Mouse (Mus musculus): Measurements from ENCODE around the gene Stk11.

The Stk11 gene

DNA sequence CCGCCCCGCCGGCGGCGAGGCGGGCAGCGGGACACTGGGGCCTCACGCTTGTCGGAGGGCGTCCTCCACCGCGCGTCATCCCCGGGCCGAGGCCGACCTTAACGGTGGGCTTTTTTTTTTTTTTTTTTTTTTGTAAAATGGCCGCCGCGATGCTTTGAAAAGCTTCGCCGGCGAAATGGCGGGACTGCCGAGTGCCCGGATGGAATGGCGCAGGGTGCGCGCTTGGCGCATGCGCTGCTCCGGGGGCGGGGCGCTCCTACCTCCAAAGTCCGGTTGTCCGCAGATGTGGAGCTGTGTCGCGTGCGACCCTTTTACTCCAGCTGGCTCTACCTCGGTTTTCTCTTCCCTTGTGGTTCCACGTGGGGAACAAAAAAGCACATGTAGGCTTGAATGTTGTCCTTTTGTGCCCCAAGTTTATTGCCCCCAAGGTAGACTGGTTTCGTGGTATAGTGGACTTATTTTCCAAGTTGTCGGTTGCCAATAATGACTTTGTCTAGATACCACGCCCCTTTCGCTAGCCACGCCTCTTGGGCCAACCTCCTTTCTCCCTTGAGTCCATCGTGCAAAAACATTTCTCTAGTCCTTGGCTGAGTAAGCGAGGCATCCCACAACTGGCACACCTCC lies 52.5 kb downstream of the Stk11 start:
- CTCF ChIA-PET = interaction anchor here (0.6 to 1.3 kb wide), 5 partner anchors 20 to 479 kb away, joined by 4 to 6 read pairs (median 4); no protein-coding TSS in a partner anchor

DNA sequence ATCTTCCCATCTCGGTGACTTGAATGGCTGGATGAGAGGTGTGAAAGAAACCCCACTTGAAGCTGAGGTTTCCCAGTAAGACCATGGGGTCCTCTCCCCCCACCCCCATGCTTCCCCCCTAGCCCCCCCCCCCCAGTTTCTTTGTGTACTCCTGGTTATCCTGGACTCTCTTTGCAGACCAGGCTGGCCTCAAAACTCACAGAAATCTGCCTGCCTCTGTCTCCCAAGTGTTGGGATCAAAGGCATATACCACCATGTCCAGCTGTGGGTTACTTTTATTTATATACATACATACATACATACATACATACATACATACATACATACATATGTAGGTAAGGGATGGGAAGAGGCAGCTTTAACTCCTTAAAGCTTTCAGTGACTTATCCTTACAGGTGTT lies 53.5 kb downstream of the Stk11 start:
- CTCF ChIA-PET = interaction anchor here (1.5 kb wide), 1 partner anchor 25 kb away, joined by 11 read pairs; no protein-coding TSS in a partner anchor

DNA sequence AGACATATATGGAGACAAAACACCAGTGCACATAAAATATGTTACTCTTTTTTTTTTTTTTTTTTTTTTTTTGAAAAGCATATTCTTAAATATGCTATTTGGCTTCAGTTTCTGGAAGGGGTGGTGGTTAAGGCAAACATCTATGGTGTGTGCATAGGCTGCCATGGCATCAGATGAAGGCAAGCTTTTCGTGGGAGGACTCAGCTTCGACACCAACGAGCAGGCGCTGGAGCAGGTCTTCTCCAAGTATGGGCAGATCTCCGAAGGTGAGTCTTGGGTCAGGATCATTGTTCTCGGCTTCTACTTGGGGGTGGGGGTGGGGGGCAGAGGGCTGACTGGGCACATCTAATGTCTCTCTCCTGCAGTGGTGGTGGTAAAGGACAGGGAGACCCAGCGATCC lies 54.0 kb downstream of the Stk11 start:
- CTCF ChIA-PET = interaction anchor here (0.7 to 1.5 kb wide), 2 partner anchors 26 to 41 kb away, joined by 8 to 11 read pairs; no protein-coding TSS in a partner anchor

DNA sequence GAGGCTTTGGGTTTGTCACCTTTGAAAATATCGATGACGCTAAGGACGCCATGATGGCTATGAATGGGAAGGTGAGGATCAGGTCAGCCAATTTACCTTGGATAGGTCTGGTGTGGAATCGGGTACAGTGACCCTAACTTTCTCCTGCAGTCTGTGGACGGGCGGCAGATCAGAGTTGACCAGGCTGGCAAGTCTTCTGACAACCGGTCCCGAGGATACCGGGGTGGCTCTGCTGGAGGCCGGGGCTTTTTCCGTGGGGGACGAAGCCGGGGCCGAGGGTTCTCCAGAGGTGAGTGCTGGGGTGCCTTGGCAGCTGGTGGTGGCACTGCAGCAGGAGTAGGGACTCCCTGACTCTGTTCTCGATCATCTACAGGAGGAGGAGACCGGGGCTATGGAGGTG lies 54.4 kb downstream of the Stk11 start:
- CTCF ChIA-PET = interaction anchor here (0.7 to 1.5 kb wide), 2 partner anchors 26 to 41 kb away, joined by 8 to 11 read pairs; no protein-coding TSS in a partner anchor

DNA sequence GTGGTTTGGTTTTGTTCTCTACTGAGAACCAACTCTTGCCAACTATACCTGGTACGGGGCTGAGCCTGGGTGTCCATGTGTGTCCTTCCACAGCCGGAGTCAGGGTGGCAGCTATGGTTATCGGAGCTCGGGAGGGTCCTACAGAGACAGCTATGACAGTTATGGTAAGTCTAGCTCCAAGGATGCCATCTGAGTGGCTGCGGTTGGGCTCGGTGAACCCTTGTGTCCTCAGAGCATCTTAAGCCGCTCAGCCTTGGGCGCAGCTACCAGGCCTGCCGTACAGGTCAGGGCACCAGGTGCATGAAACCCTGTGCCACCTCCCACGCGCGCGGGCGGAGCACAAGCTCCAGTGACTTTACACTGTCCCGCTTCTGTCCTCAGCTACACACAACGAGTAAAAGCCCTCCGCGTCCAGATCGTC lies 55.0 kb downstream of the Stk11 start:
- CTCF ChIA-PET = no interaction called here

DNA sequence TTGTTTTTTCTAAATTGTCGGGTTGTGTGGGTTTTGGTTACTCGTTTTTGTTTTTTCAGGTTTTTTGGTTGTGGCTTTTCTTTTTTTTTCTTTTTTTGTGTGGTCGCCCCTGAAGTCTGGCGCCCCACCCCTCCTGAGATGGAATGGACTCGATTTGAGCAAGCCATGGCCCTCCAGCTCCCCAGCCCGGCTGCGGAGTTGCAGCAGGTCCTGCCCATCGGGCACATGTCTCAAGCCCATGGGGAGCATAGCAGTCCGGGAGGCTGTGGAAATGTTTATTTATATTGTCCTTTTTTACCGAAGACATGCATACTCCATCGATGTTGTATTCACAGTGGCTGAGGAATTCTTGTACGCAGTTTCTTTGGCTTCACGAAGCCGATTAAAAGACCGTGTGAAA lies 55.6 kb downstream of the Stk11 start:
- CTCF ChIA-PET = interaction anchor here (0.9 kb wide), 1 partner anchor 202 kb away, joined by 3 read pairs; no protein-coding TSS in a partner anchor

DNA sequence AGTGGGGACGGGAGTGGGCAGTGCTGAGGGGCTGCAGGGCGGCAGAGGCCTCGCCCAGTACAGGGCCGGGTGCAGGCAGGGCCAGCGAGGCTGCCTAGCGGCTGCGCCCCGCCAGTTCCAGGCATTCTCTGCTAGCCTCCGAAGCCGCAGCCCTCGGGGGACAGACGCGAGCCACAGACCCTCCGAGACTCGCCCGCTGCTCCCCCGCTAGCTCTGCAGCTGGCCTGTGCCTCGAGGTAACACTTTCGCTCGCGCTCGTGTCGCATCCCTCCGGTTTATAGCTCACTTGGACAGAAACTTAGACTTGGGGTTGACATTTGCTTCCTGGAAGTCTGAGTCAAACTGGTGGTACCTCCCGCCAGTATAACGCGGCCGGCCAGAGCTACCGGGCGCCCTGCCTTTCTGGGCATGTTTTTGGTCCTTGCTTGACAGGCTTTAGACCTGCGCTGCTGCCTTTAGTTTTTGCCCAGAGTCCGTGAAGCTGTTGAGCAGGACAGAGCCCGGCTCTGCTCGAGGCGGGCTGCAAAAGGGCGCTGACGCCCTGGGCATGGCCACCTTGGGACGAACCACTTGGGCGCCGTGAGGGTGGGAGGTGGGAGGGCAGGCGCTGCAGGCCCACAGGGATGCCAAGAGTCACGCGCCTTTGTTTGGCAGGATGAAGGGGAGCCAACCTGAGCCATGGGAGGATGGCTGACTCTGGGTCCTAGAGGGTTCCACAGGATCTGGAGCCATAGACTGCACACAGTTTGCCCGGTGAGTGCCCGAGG lies 56.3 kb downstream of the Stk11 start:
- CTCF ChIA-PET = interaction anchor here (0.6 to 0.9 kb wide), 2 partner anchors 187 to 202 kb away, joined by 3 to 7 read pairs; no protein-coding TSS in a partner anchor

DNA sequence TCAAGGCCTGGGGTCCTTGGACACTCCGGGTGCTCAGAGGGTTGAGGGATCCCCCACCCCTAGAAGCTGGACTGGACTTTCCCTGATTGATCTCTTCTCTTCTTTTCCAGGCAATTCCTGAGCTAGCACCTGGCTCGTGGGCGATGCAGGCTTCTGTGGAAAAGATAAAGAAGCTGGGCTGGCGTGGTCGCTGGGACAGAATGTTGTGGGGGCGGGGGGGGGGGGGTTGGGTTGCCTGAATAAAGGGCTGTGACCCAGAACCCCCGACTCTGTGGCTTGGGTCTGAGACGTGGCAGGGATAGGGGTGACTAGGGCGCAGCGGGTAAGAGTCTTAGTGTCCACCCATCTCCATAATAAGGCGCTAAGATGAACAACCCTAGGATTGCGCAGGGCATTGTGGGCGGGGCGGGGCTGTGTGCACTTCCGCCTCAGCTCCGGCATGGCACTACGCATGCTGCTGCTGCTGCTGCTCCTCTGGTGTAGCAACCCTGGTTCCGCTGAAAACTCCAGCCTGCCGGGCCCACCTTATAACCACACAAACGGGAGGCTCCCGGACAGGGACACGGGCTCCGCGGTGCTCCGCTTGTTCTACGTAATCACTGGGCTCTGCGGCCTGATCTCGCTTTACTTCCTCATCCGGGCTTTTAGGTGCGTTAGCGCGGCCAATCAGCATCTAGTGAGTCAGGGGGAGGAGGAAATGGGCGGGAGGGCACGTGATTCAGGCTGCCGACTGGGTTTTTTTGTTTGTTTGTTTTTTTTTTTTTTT lies 57.1 kb downstream of the Stk11 start, which contains the start of gene 1600002K03Rik:
TSS of gene 1600002K03Rik (plus strand) at position 418 of the 766 bp plus-strand sequence.
- CTCF ChIA-PET = interaction anchor here (0.5 to 0.7 kb wide), 3 partner anchors 88 to 188 kb away, joined by 4 to 7 read pairs (median 6); partner anchors contain the start of genes Dazap1 and Gamt

DNA sequence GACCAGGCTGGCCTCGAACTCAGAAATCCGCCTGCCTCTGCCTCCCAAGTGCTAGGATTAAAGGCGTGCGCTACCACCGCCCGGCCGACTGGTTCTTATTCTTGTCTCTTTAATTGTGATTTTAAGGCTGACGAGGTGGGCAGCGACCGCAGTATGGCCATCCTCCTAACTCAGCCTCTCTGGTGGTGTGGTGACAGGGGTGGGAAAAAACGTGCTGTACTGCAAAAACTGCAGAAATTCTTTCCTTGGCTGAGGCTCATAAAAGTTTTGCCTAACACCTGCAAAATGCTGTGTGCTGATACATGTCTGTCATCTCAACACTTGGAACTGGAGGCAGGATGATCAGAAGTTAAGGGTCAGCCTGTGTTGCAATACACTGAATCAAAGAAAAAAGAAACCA lies 57.8 kb downstream of the Stk11 start:
- CTCF ChIA-PET = no interaction called here

DNA sequence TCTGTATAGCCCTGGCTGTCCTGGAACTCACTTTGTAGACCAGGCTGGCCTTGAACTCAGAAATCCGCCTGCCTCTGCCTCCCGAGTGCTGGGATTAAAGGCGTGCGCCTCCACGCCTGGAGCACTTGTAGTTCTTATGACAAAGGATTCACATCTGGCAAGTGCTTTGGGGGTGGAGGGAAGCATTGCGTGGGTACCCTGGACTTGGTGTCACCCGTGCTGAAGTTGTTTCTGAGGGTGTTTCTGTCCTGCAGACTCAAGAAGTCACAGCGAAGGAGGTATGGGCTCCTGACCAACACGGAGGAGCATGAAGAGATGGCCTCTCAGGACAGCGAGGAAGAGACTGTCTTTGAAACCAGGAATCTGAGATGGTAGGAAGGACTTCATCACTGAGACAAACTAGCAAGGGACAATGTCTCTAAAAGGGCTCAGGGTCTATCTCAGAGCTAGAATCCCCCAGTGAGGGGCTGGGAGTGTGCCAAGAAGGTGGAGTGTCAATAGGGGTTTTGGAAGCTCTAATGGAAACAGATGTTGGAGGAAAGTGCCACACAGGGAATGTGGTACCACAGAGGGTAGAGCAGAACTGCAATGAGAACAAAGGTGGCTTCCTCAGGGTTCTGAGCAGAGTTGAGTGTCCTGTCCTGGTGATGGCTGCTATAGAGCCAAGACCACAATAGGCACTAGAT lies 58.5 kb downstream of the Stk11 start:
- CTCF ChIA-PET = interaction anchor here (0.6 to 0.8 kb wide), 2 partner anchors 25 to 301 kb away, joined by 3 to 8 read pairs; no protein-coding TSS in a partner anchor

DNA sequence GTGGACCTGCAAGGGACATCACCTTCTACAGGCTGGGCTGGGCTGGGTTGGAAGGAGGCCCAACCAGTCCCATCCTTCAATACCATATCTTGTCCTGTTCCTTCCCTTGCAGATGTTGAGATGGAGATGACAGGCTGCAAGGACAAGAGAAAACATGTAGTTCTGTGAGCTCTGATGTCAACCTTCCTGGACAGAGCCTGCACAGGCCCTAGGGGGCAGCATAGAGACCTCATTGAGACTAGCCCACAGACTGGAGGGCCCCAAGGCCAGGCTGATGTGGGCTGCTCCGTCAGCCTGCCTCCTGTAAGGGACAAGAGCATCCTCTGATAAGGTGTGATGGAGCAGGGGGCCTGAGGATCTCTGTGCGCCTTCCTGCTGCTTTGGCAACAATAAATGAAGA lies 59.1 kb downstream of the Stk11 start:
- CTCF ChIA-PET = interaction anchor here (0.6 to 1.5 kb wide), 3 partner anchors 26 to 300 kb away, joined by 3 to 16 read pairs (median 8); no protein-coding TSS in a partner anchor

DNA sequence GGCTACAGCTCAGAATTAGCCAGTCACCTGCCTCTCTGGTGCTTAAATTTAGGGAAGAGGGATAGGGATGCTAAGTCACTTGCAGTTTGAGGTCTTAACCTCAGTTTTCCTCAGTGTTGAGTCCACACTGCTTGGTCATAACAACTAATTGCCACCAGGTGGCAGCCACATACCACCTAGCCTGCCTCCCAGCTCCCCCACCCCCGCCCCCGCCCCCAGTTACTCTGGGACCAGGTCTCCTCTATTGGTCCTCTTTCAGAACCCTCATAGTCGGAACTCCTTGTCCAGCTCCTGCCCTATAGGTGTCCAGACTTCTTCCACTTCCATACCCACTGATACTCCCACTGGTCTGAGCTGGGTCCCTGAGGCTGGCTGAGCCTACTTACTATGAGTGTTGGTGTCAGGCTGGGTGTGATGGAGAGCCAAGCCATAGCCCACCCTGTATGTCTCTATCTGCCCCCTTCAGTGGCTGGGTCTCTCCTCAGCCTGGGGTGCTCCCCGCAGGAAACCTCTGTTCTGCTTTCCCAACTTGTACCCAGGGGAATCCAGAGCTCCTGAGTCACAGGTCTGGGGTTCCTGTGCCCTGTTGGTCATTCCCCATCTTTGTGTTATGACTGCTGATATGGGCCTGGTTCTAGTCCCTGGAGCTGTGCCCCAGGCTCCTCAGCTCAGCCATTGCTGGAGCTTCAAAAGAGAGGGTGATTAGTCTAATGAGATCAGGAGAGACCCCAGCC lies 60.1 kb downstream of the Stk11 start:
- CTCF ChIA-PET = interaction anchor here (1.5 kb wide), 1 partner anchor 69 kb away, joined by 16 read pairs; no protein-coding TSS in a partner anchor

DNA sequence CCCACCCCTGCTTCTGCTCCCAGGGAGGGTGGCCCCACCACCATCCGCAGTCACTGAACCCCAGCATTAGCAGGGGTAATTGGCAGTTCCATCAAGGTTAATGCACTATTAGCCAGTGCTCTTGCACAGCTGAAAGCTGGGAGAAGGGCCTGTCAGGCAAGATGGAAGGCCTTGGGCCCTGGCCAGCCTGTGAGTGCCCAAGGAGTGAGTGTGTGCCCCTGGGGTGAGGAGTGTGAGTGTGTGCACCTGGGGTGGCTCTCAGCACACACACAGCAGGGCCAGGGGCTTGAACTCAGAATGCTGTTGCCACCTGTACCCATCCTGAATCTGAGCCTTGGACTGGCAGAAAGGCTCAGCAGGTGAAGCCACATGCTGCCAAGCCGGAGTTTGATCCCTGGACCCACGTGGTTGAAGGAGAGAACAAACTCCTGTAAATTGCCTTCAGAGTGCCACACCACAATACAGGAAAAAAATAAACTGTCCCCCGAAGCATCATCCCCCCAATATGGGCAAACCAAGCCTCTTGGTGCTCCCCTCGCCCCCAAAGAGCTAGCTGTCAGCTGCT lies 60.7 kb downstream of the Stk11 start:
- CTCF ChIA-PET = interaction anchor here (0.7 to 1.5 kb wide), 3 partner anchors 68 to 337 kb away, joined by 3 to 16 read pairs (median 3); no protein-coding TSS in a partner anchor

DNA sequence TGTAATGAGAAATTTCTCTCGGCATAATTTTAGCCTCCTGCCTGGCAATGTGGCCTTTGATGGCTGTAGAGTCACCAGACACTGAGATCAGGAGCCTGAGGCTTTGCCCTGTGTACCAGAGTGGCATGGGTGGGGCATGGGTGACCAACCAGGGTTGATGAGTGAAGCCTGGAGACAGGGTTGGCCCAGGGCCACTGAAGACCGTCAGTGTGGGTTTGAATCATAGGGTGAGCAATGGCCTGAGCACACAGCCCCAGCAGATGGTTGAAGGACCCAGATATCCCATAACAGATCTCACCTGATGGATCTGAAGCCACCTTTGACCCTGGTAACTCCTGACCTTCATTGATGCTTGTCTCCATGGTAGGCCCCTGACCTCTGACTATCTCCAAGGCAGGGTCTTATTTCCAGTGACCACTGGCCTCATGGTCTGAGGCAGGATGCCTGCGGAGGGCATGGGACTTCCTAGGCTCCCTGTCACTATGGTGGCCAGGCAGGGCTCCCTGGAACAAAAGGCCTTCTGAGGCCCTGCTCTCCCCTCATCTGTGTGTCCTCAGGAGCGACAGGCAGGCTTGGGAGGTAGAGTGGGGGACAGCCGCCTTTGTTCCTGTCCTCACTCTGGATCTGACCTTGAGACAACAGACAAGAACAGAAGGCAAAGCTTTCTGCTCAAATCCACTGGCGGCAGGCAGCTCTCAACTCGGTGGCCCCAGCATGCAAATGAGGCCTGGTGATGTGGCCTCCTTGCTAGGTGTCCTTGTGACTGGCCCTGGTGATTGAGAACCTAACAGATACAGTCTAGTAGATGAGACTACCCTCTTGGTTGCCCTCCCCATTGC lies 62.1 kb downstream of the Stk11 start:
- CTCF ChIA-PET = no interaction called here

DNA sequence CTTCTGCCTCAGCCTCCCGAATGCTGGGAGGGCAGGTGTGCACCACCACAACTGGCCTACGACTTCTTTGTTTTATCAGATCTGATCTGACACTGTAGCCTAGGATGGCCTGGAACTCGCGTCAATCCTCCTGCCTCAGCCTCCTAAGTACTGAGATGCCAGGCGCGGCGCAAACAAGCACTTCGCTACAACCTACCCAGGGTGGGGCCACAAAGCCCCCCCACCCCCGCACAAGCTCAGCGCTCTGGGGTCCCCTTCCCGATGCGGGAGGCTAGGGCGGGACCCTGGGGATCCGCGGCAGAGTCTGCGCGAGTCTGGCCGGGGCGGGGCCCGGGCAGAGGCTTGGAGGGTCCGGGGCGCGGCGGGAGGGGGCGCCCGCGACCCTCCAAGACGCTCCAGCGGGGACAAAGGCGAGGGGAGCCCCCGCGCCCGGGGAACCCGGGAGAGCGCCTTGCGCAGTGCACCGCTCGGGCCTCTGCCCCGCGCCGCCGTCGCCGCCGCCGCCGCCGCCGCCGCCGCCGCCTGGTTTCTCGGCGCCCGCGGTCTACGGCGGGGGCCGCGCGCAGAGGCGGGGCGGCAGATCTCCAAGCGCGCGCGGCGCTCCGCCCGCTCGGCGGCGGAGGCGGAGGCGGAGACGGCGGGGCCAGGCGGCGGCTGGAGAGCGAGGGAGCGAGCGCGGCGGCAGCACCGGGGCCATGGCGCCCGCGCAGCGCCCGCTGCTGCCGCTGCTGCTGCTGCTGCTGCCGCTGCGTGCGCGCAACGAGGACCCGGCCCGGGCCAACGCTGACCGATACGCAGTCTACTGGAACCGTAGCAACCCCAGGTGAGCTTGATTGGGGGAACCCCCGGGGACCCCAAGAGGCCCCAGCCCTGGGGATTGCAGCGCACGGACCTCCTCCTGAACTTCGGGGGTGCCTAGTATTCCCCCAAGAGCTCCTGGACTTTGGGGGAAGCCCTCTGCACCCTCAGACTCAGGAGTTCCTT lies 63.8 kb downstream of the Stk11 start, which contains the start of gene Efna2:
TSS of gene Efna2 (plus strand) at position 415 of the 984 bp plus-strand sequence.
- CTCF ChIA-PET = interaction anchor here (0.7 kb wide), 1 partner anchor 44 kb away, joined by 4 read pairs; no protein-coding TSS in a partner anchor
